Mouse (Mus musculus) hindbrain, postnatal 0 days (tissue): ENCODE data around the gene Ctnnd2. TPM values are rescaled to one million over a fixed set of nuclear protein-coding genes. Genes with fewer than 3 reads are reported as not detected.
A peak's percentile ranks its signal among the peaks of the same experiment; 100 is the strongest.

Experiments used
- ATAC-seq: fragments of 200-750 bp; cut with Nextera tagmentation; 2 replicates; pipeline ENCODE4 v1.8.0; 2017; ENCODE audit warnings: mild to moderate bottlenecking, moderate TSS enrichment, moderate library complexity
- DNase-seq: peaks from one replicate; pipeline ENCODE4 v3.0.0-alpha.2; 2015; ENCODE audit warnings: low spot score
- H3K27ac ChIP-seq: fragments of 300-500 bp; sonication (generic); 2 replicates; pipeline ENCODE4 v1.5.1; 2014; ENCODE audit warnings: mild to moderate bottlenecking
- H3K27me3 ChIP-seq: fragments of 300-500 bp; sonication (generic); 2 replicates; pipeline ENCODE4 v1.6.1; 2014; ENCODE audit warnings: low read length, mixed read lengths; ENCODE audit not compliant: insufficient read depth
- H3K36me3 ChIP-seq: fragments of 300-500 bp; sonication (generic); 2 replicates; pipeline ENCODE4 v1.6.1; 2014; ENCODE audit warnings: low read length, mixed read lengths; ENCODE audit not compliant: insufficient read depth
- H3K4me1 ChIP-seq: fragments of 300-500 bp; sonication (generic); 2 replicates; pipeline ENCODE4 v1.6.1; 2014; ENCODE audit warnings: antibody characterized with exemption, low read length, mixed read lengths; ENCODE audit not compliant: insufficient read depth
- H3K4me2 ChIP-seq: fragments of 300-500 bp; sonication (generic); 2 replicates; pipeline ENCODE4 v1.6.1; 2014; ENCODE audit warnings: low read depth, mild to moderate bottlenecking, low read length, moderate library complexity, mixed read lengths
- H3K4me3 ChIP-seq: fragments of 300-500 bp; sonication (generic); 2 replicates; pipeline ENCODE4 v1.5.1; 2014; ENCODE audit warnings: low read length
- H3K9ac ChIP-seq: fragments of 300-500 bp; sonication (generic); replicated peaks from 2 replicates; pipeline ENCODE4 v1.6.1; 2014; ENCODE audit warnings: mild to moderate bottlenecking, low read length, moderate library complexity, mixed read lengths
- H3K9me3 ChIP-seq: fragments of 300-500 bp; sonication (generic); 2 replicates; pipeline ENCODE4 v1.6.1; 2016; ENCODE audit warnings: low read length, mixed read lengths
- CTCF ChIP-seq: IDR thresholded peaks from 2 replicates; pipeline ENCODE4 v1.5.1; 2016; ENCODE audit warnings: antibody characterized with exemption, control low read depth, low read depth
- WGBS: fragments of 180-500 bp; shearing (Covaris S2); extraction: QIAGEN DNeasy Blood & Tissue Kit; methylation state at CpG from one replicate; pipeline ENCODE4 v1.1.7; 2014; 5-methylcytosine and 5-hydroxymethylcytosine counted together
- polyA plus RNA-seq: library from polyadenylated mRNA; unstranded; fragments of >200 nt; fragmentation: Nextera tagmentation; extraction: Ambion mirVana; gene quantifications from 2 replicates; pipeline ENCODE4 v1.2.1, GENCODE M21; 2015
- total RNA-seq: library from RNA; depleted of rRNA; stranded (reverse); fragments of >200 nt; gene quantifications from 2 replicates; pipeline ENCODE4 v1.2.3, GENCODE M21; 2014

Ctnnd2 gene
- total and polyA plus RNA-seq, 2 experiments from 2014 or later, result 67.2 to 157 TPM

- ATAC-seq (peak; percentile 76), DNase-seq (peak; percentile 50)
- no peak for TF ChIP-seq CTCF
- 4% methylated on average over 84 of the region's 94 CpGs for WGBS
- H3K27me3 ChIP-seq, result no peaks in the 10 kb centered on the region
- H3K4me3 ChIP-seq, result peak overlapping the region; percentile 54
- H3K9me3 ChIP-seq, result no peaks in the 10 kb centered on the region
- H3K4me2 ChIP-seq, result peak overlapping the region; percentile 92
- peak overlapping the region; percentile 69 for H3K9ac ChIP-seq
- 0 out of 2 replicates have a peak overlapping the region, but pooled peaks have one; percentile 32 for H3K27ac ChIP-seq
- H3K4me1 ChIP-seq, result peaks cover 5% of the 10 kb centered on the region; the same call in 1 of the 2 replicates
- H3K36me3 ChIP-seq, result no peaks in the 10 kb centered on the region
Observed at GRCm38 (mm10) chr15:30646501-30647431, 474.4 kb downstream of the Ctnnd2 start.

GRCm38 (mm10) chr15:30647679-30648311 lies 475.4 kb downstream of the Ctnnd2 start:
- Histone ChIP-seq H3K9me3 (no peaks in the 10 kb centered on the region), H3K4me3 (no peak overlapping the region), H3K9ac (no peak overlapping the region), H3K36me3 (no peaks in the 10 kb centered on the region), H3K27ac (no peak overlapping the region), H3K4me2 (peak overlapping the region; percentile 92), H3K4me1 (peaks cover 5% of the 10 kb centered on the region; the same call in 1 of the 2 replicates), H3K27me3 (no peaks in the 10 kb centered on the region)
- DNase-seq (no peak), ATAC-seq (no peak)
- 39% methylated on average over 7 of the region's 7 CpGs for WGBS
- TF ChIP-seq CTCF, result no peak

DNA sequence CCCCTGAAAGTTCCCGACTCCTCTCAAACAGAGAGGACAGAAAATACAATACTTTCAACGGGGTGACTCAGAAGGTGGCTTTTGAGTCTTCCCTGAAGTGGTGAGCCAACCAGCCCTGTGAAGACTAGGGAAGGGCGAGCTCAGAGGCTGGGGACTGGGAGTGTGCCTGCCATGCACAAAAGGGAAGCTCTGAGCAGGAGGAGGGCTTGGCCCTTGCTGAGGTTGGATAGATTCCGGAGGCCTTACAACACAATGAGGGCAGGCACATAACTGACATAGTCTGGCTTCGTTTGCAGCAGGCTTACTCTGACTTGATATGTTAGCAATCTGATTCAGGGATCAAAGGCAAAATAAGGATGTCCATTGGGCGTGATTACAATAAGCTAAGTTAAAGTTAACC lies 477.6 kb downstream of the Ctnnd2 start:
- Histone ChIP-seq H3K4me2 (no peak overlapping the region), H3K36me3 (no peaks in the 10 kb centered on the region), H3K4me1 (peaks cover 5% of the 10 kb centered on the region; the same call in 1 of the 2 replicates), H3K27ac (no peak overlapping the region), H3K9me3 (no peaks in the 10 kb centered on the region), H3K27me3 (no peaks in the 10 kb centered on the region), H3K4me3 (no peak overlapping the region), H3K9ac (no peak overlapping the region)
- DNase-seq (no peak), ATAC-seq (no peak)
- 53% methylated on average over 6 of the region's 6 CpGs for WGBS
- TF ChIP-seq CTCF, result no peak

GRCm38 (mm10) chr15:30655433-30655832 lies 483.0 kb downstream of the Ctnnd2 start:
- H3K27me3 ChIP-seq, result no peaks in the 10 kb centered on the region
- 57% methylated on average over 9 of the region's 9 CpGs for WGBS
- no peak overlapping the region for H3K4me2 ChIP-seq
- ATAC-seq (no peak), DNase-seq (no peak)
- no peak overlapping the region for H3K9ac ChIP-seq
- H3K4me1 ChIP-seq, result no peaks in the 10 kb centered on the region
- no peaks in the 10 kb centered on the region for H3K9me3 ChIP-seq
- no peak for TF ChIP-seq CTCF
- peak overlapping the region; percentile 32 for H3K27ac ChIP-seq
- no peak overlapping the region for H3K4me3 ChIP-seq
- H3K36me3 ChIP-seq, result no peaks in the 10 kb centered on the region

- 72% methylated on average over 3 of the region's 3 CpGs for WGBS
- H3K4me3 ChIP-seq, result no peak overlapping the region
- H3K9me3 ChIP-seq, result no peaks in the 10 kb centered on the region
- no peak overlapping the region for H3K9ac ChIP-seq
- no peaks in the 10 kb centered on the region for H3K36me3 ChIP-seq
- ATAC-seq (no peak), DNase-seq (no peak)
- no peak for TF ChIP-seq CTCF
- H3K27me3 ChIP-seq, result no peaks in the 10 kb centered on the region
- no peak overlapping the region for H3K27ac ChIP-seq
- H3K4me1 ChIP-seq, result no peaks in the 10 kb centered on the region
- no peak overlapping the region for H3K4me2 ChIP-seq
Observed at GRCm38 (mm10) chr15:30657588-30657987, 485.2 kb downstream of the Ctnnd2 start.

GRCm38 (mm10) chr15:30660539-30661149 lies 488.3 kb downstream of the Ctnnd2 start:
- ATAC-seq (no peak), DNase-seq (no peak)
- no peak for TF ChIP-seq CTCF
- H3K36me3 ChIP-seq, result no peaks in the 10 kb centered on the region
- H3K27ac ChIP-seq, result no peak overlapping the region
- no peaks in the 10 kb centered on the region for H3K27me3 ChIP-seq
- H3K4me3 ChIP-seq, result no peak overlapping the region
- H3K4me2 ChIP-seq, result no peak overlapping the region
- no peak overlapping the region for H3K9ac ChIP-seq
- no peaks in the 10 kb centered on the region for H3K9me3 ChIP-seq
- WGBS, result 79% methylated on average over 8 of the region's 8 CpGs
- no peaks in the 10 kb centered on the region for H3K4me1 ChIP-seq
